Mouse (Mus musculus): Measurements from ENCODE around the gene Rhox2g. TPM values are rescaled to one million over a fixed set of nuclear protein-coding genes. Genes with fewer than 3 reads are reported as not detected.
"Not testable (repeated sequence)": the region's sequence is repeated elsewhere in the genome, so short reads cannot be mapped to it uniquely, and the experiment has no call there.

Rhox2g gene
- polyA plus RNA-seq (2015; fragmentation: Nextera tagmentation; extraction: Ambion mirVana): not detected in 2 replicates

DNA sequence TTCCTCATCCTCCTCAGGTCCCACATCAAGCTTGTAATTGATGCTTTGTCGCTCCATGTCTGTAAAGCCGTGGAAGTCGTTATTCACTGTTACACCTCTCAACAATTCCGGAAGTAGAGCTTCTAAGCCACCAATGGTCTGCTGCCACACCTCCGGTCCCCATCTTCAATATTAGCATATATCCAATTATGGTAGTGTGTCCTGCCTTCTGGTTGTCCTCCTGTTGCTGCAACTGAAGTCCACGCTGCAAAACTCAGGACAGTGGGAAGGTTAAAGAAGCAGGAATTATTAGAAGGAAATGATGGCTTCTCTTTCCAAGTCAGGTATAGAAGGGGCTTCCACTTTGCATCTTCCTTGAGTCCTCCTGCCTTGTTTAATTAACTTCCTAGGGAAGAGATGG is at the start of gene Rhox2g:
Rhox2g (minus strand) TSS at position 101 of the 400 bp plus-strand sequence.
- H3K27me3 ChIP-seq; H3K36me3 ChIP-seq; H3K9ac ChIP-seq; H3K4me3 ChIP-seq (replicated peaks); H3K4me2 ChIP-seq (replicated peaks); ATAC-seq (ENCODE audit: insufficient number of reproducible peaks, low FRiP score, low TSS enrichment, low read depth); H3K27ac ChIP-seq (replicated peaks); H3K4me1 ChIP-seq; H3K9me3 ChIP-seq (replicated peaks): not testable (repeated sequence)
- 92% methylated on average over 6 of the region's 6 CpGs for WGBS

DNA sequence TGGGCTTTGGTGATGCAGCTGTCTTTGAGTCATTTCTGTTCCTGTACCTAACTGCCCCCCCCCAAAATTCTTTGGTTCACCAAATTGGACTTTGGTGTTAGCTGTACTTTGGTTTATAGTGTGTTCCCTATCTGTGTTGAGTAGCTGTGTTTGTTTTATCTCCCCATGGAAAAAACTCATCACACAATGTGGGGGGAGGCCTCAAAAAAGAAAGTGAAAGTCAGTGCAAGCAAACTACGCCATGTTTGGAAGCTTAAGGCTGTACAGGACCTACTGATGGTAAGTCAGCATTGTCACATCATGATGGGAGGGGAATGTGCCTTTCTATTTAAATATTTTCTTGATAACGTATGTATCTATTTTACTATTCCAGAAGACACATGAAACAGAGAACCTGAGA is 49.0 kb upstream of the Rhox2g start:
- ATAC-seq (ENCODE audit: insufficient number of reproducible peaks, low FRiP score, low TSS enrichment, low read depth): no peak
- no peak overlapping the region for H3K4me2 ChIP-seq (replicated peaks)
- 76% methylated on average over 2 of the region's 2 CpGs for WGBS

DNA sequence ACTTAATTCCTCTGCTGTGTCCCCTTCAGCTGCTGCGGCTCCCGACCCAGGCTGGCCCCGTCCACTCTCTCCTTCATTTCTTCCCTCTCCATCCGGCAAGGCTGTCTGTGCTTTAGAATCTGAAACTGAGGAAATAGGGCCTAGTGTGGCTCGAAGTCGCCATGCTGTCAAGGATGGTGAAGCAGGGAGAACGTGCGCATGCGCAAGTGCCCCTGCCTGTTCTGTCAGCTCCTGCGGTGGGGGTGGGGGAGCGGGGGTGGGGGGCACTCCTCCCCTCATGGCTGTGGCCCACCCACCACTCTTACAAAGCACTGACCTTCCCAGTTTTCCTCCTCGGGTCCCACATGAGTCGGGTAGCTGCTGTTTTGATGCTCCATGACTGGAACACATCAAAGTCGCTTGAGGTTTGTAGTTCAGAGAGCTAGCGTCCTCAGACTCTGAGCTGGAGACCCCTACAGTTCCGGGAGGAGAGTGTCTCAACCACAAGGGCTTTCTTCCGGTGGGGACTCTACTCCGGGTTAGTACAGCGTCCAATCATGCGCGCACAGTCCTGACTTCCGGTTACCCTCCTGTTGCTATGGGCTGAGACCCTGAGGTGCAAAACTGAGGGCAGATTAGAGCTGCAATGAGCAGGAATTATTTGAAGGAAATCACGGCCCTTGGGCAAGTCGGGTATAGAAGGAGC is 39.9 kb upstream of the Rhox2g start:
- no peak overlapping the region for H3K4me3 ChIP-seq (replicated peaks)
- no peak for ATAC-seq (ENCODE audit: insufficient number of reproducible peaks, low FRiP score, low TSS enrichment, low read depth)
- no peaks in the 10 kb centered on the region for H3K36me3 ChIP-seq
- H3K4me2 ChIP-seq (replicated peaks): no peak overlapping the region
- H3K4me1 ChIP-seq: no peaks in the 10 kb centered on the region
- H3K27me3 ChIP-seq: no peaks in the 10 kb centered on the region
- no peak overlapping the region for H3K27ac ChIP-seq (replicated peaks)
- H3K9ac ChIP-seq: no peak overlapping the region
- WGBS: 86% methylated on average over 24 of the region's 24 CpGs
- no peaks in the 10 kb centered on the region for H3K9me3 ChIP-seq (replicated peaks)

More for the DNA sequence above, 49.0 kb upstream of the Rhox2g start:
- Histone ChIP-seq H3K9ac (no peak overlapping the region), H3K27ac (replicated peaks) (no peak overlapping the region), H3K4me3 (replicated peaks) (no peak overlapping the region), H3K4me1 (no peaks in the 10 kb centered on the region), H3K9me3 (replicated peaks) (no peaks in the 10 kb centered on the region), H3K27me3 (no peaks in the 10 kb centered on the region), H3K36me3 (no peaks in the 10 kb centered on the region)

DNA sequence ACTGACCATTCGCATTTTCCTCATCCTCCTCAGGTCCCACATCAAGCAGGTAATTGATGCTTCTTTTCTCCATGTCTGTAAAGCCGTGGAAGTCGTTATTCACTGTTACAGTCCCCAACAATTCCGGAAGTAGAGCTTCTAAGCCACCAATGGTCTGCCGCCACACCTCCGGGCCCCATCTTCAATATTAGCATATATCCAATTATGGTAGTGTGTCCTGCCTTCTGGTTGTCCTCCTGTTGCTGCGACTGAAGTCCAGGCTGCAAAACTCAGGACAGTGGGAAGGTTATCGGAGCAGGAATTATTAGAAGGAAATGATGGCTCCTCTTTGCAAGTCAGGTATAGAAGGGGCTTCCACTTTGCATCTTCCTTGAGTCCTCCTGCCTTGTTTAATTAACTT is 29.9 kb upstream of the Rhox2g start, which contains the start of gene Rhox2h:
Rhox2h (minus strand) TSS at position 101 of the 400 bp plus-strand sequence.
- not testable (repeated sequence) for H3K4me3 ChIP-seq (replicated peaks); H3K9ac ChIP-seq; H3K4me1 ChIP-seq; H3K4me2 ChIP-seq (replicated peaks); H3K27ac ChIP-seq (replicated peaks); H3K27me3 ChIP-seq; H3K9me3 ChIP-seq (replicated peaks); H3K36me3 ChIP-seq; ATAC-seq (ENCODE audit: insufficient number of reproducible peaks, low FRiP score, low TSS enrichment, low read depth)
- WGBS: 84% methylated on average over 8 of the region's 8 CpGs

DNA sequence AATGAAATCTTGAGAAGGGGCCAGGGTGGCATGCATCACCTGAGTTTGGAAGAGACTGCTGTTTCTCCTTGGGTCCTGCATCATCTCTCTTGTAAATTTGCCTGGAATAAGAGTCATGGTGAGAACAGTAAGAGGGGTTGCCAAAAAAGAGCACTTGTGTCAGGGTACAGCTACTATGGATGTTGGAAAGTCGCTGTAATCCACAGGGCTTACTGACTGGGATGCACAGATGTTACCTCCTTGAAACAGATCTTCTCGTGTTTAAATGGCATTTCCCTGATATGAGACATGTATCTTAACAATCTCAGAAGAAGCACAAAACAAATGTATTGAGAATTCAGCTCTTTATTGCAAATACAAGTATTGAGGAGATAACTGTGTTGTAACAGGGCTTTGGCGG is 25.4 kb upstream of the Rhox2g start, which contains the start of gene Rhox3h:
Rhox3h (minus strand) TSS at position 101 of the 400 bp plus-strand sequence.
- not testable (repeated sequence) for H3K4me1 ChIP-seq; H3K9ac ChIP-seq; H3K4me3 ChIP-seq (replicated peaks); H3K9me3 ChIP-seq (replicated peaks); ATAC-seq (ENCODE audit: insufficient number of reproducible peaks, low FRiP score, low TSS enrichment, low read depth); H3K36me3 ChIP-seq; H3K27ac ChIP-seq (replicated peaks); H3K27me3 ChIP-seq; H3K4me2 ChIP-seq (replicated peaks)
- WGBS: 100% methylated on average over 1 of the region's 3 CpGs

DNA sequence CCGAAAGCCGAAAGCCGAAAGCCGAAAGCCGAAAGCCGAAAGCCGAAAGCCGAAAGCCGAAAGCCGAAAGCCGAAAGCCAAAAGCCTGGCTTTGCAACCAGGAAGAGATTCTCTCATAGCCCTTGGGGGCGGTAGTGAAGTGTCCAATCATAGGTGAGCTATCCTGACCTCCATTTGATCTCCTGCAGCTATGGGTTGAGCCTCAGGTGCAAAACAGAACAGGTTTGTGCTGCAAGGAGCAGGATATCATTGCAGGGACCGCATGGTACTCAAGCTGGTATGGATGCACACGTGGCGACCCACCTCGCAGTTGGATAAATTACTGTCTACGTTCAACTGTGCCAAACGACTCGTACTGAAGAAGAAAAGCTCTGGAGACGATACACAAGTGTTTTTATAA is 8.0 kb upstream of the Rhox2g start, which contains the start of gene Rhox4g:
Rhox4g (minus strand) TSS at position 101 of the 400 bp plus-strand sequence.
- H3K4me3 ChIP-seq (replicated peaks); H3K27me3 ChIP-seq; H3K4me1 ChIP-seq; H3K9ac ChIP-seq; ATAC-seq (ENCODE audit: insufficient number of reproducible peaks, low FRiP score, low TSS enrichment, low read depth); H3K9me3 ChIP-seq (replicated peaks); H3K27ac ChIP-seq (replicated peaks); H3K4me2 ChIP-seq (replicated peaks); H3K36me3 ChIP-seq: not testable (repeated sequence)
- 89% methylated on average over 19 of the region's 20 CpGs for WGBS

DNA sequence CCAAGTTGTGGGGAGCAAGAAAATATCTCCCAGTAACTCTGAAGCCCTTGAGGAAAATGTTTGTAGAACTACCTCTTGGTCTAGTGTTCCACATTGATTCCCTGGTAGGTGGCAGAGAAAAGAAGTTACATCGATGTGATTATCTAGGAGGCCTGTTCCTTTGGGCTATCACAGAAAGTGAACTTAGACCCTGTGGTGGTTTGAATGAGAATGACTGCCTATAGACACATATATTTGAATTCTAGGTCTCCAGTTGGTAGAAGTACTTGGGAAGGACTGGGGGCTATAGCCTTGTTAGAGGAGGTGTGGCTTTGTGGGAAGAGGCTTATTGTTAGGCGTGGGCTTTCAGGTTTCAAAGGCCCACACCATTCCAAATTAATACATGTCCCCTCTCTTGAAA is 14.8 kb downstream of the Rhox2g start, which contains the start of gene Rhox3g:
Rhox3g (minus strand) TSS at position 101 of the 400 bp plus-strand sequence.
- not testable (repeated sequence) for H3K36me3 ChIP-seq; H3K4me1 ChIP-seq; H3K4me2 ChIP-seq (replicated peaks); H3K9me3 ChIP-seq (replicated peaks); H3K27me3 ChIP-seq; ATAC-seq (ENCODE audit: insufficient number of reproducible peaks, low FRiP score, low TSS enrichment, low read depth); H3K27ac ChIP-seq (replicated peaks); H3K4me3 ChIP-seq (replicated peaks); H3K9ac ChIP-seq
- WGBS: 86% methylated on average over 2 of the region's 2 CpGs

DNA sequence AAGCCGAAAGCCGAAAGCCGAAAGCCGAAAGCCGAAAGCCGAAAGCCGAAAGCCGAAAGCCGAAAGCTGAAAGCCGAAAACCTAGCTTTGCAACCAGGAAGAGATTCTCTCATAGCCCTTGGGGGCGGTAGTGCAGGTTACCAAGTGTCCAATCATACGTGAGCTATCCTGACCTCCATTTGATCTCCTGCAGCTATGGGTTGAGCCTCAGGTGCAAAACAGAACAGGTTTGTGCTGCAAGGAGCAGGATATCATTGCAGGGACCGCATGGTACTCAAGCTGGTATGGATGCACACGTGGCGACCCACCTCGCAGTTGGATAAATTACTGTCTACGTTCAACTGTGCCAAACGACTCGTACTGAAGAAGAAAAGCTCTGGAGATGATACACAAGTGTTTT is 35.7 kb downstream of the Rhox2g start, which contains the start of gene Rhox4f:
Rhox4f (minus strand) TSS at position 101 of the 400 bp plus-strand sequence.
- not testable (repeated sequence) for H3K27me3 ChIP-seq; H3K9ac ChIP-seq; H3K9me3 ChIP-seq (replicated peaks); H3K4me2 ChIP-seq (replicated peaks); H3K4me3 ChIP-seq (replicated peaks); H3K4me1 ChIP-seq; ATAC-seq (ENCODE audit: insufficient number of reproducible peaks, low FRiP score, low TSS enrichment, low read depth); H3K36me3 ChIP-seq; H3K27ac ChIP-seq (replicated peaks)
- WGBS: 93% methylated on average over 13 of the region's 19 CpGs

Other genes with a start within 250 kb of the Rhox2g start
- gene Rhox2b, start 231.4 kb downstream of the Rhox2g start, polyA plus RNA-seq (2015; fragmentation: Nextera tagmentation; extraction: Ambion mirVana): not detected in 2 replicates
- 0.43 and 0.72 TPM in 2 replicates for gene Rhox4b, start 211.0 kb downstream of the Rhox2g start, polyA plus RNA-seq (2015; fragmentation: Nextera tagmentation; extraction: Ambion mirVana)
- not detected in 2 replicates for gene Rhox2c, start 189.8 kb downstream of the Rhox2g start, polyA plus RNA-seq (2015; fragmentation: Nextera tagmentation; extraction: Ambion mirVana)
- gene Rhox3c, start 184.9 kb downstream of the Rhox2g start, polyA plus RNA-seq (2015; fragmentation: Nextera tagmentation; extraction: Ambion mirVana): not detected in 2 replicates
- gene Rhox4c, start 163.1 kb downstream of the Rhox2g start, polyA plus RNA-seq (2015; fragmentation: Nextera tagmentation; extraction: Ambion mirVana): not detected in 2 replicates
- not detected in 2 replicates for gene Rhox2d, start 150.0 kb downstream of the Rhox2g start, polyA plus RNA-seq (2015; fragmentation: Nextera tagmentation; extraction: Ambion mirVana)
- not detected in 2 replicates for gene Rhox4d, start 129.1 kb downstream of the Rhox2g start, polyA plus RNA-seq (2015; fragmentation: Nextera tagmentation; extraction: Ambion mirVana)
- gene Rhox2e, start 113.0 kb downstream of the Rhox2g start, polyA plus RNA-seq (2015; fragmentation: Nextera tagmentation; extraction: Ambion mirVana): not detected in 2 replicates
- gene Rhox3e, start 101.5 kb downstream of the Rhox2g start, polyA plus RNA-seq (2015; fragmentation: Nextera tagmentation; extraction: Ambion mirVana): not detected in 2 replicates
- gene Rhox4e, start 86.1 kb downstream of the Rhox2g start, polyA plus RNA-seq (2015; fragmentation: Nextera tagmentation; extraction: Ambion mirVana): not detected in 2 replicates
- not detected in 2 replicates for gene Rhox2f, start 72.1 kb downstream of the Rhox2g start, polyA plus RNA-seq (2015; fragmentation: Nextera tagmentation; extraction: Ambion mirVana)
- gene Rhox3f, start 62.5 kb downstream of the Rhox2g start, polyA plus RNA-seq (2015; fragmentation: Nextera tagmentation; extraction: Ambion mirVana): not detected in 2 replicates
- gene Rhox4f, start 35.8 kb downstream of the Rhox2g start, polyA plus RNA-seq (2015; fragmentation: Nextera tagmentation; extraction: Ambion mirVana): not detected in 2 replicates
- not detected in 2 replicates for gene Rhox3g, start 14.9 kb downstream of the Rhox2g start, polyA plus RNA-seq (2015; fragmentation: Nextera tagmentation; extraction: Ambion mirVana)
- not detected in 2 replicates for gene Rhox4g, start 7.9 kb upstream of the Rhox2g start, polyA plus RNA-seq (2015; fragmentation: Nextera tagmentation; extraction: Ambion mirVana)
- not detected in 2 replicates for gene Rhox3h, start 25.3 kb upstream of the Rhox2g start, polyA plus RNA-seq (2015; fragmentation: Nextera tagmentation; extraction: Ambion mirVana)
- gene Rhox2h, start 29.8 kb upstream of the Rhox2g start, polyA plus RNA-seq (2015; fragmentation: Nextera tagmentation; extraction: Ambion mirVana): not detected in 2 replicates
- 1.3 and 2.2 TPM in 2 replicates for gene Rhox5, start 161.4 kb upstream of the Rhox2g start, polyA plus RNA-seq (2015; fragmentation: Nextera tagmentation; extraction: Ambion mirVana)
- 1.00 and 1.6 TPM in 2 replicates for gene Rhox6, start 183.4 kb upstream of the Rhox2g start, polyA plus RNA-seq (2015; fragmentation: Nextera tagmentation; extraction: Ambion mirVana)
- not detected in 2 replicates for gene Rhox7a, start 188.2 kb upstream of the Rhox2g start, polyA plus RNA-seq (2015; fragmentation: Nextera tagmentation; extraction: Ambion mirVana)
- gene Rhox8, start 235.5 kb upstream of the Rhox2g start, polyA plus RNA-seq (2015; fragmentation: Nextera tagmentation; extraction: Ambion mirVana): not detected in 2 replicates

Data from embryonic facial prominence, embryonic 15.5 days (tissue).